Mouse (Mus musculus) macrophage (primary cell): ENCODE data around the gene Tmem88. TPM values are rescaled to one million over a fixed set of nuclear protein-coding genes. Genes with fewer than 3 reads are reported as not detected.

ENCODE experiments used
- H3K27ac ChIP-seq: fragments of 350-480 bp; formaldehyde crosslinking; 2 replicates; pipeline ENCODE4 v1.9.0; 2021
- H3K36me3 ChIP-seq: fragments of 350-480 bp; formaldehyde crosslinking; 2 replicates; pipeline ENCODE4 v1.9.0; 2021; ENCODE audit errors: inconsistent target
- H3K4me3 ChIP-seq: fragments of 350-480 bp; formaldehyde crosslinking; 2 replicates; pipeline ENCODE4 v1.9.0; 2021; ENCODE audit errors: inconsistent target
- H3K79me2 ChIP-seq: fragments of 350-480 bp; formaldehyde crosslinking; 2 replicates; pipeline ENCODE4 v1.9.0; 2021; ENCODE audit errors: inconsistent target
- WGBS: methylation state at CpG from one replicate; pipeline ENCODE4 v1.1.7; 2026; ENCODE audit warnings: inconsistent platforms; ENCODE audit not compliant: missing documents; 5-methylcytosine and 5-hydroxymethylcytosine counted together
- polyA plus RNA-seq: library from polyadenylated mRNA; stranded (reverse); fragments of 250-400 nt; gene quantifications from 3 replicates; pipeline ENCODE4 v1.2.4, GENCODE M21; 2018; ENCODE audit warnings: inconsistent platforms
- total RNA-seq, 78 experiments: library from RNA; depleted of rRNA; stranded (reverse); fragments of 250-400 nt; gene quantifications; 1 replicate in 9 of 78; 2 replicates in 24 of 78; 3 replicates in 43 of 78; 4 replicates in 2 of 78; pipeline ENCODE4 v1.2.4; 2018; ENCODE audit warnings: inconsistent platforms in 56 of 78

Gene Tmem88
- 10 to 100 TPM in 7 of 26 experiments, 1 to 10 TPM in 15, under 1 TPM in 3, not detected in 1; 0.46 to 36.3 (median 4.9) TPM for total RNA-seq (2018; cell fraction: chromatin; rRNA removed)
- 1 to 10 TPM in 4 of 26 experiments, under 1 TPM in 19, not detected in 3; 0.05 to 1.7 (median 0.34) TPM for total RNA-seq (2018; cell fraction: cytosol; rRNA removed)
- total RNA-seq (2018; cell fraction: nucleus; rRNA removed), result 10 to 100 TPM in 6 of 26 experiments, 1 to 10 TPM in 13, under 1 TPM in 1, not detected in 6; 0.36 to 23.4 (median 3.3) TPM
- polyA plus RNA-seq, result 0.09 TPM in 1 of 3 replicates, not detected in the others

GRCm38 (mm10) chr11:69398059-69398458 is at the start of gene Tmem88:
TSS of gene Tmem88 (minus strand) at chr11:69398234.
- Histone ChIP-seq H3K79me2 (peaks cover 10% of the 10 kb centered on the region; the same call in 1 of the 2 replicates), H3K4me3 (no peak within 1 kb of the TSS; the same call in 1 of the 2 replicates), H3K27ac (no peak within 1 kb of the TSS), H3K36me3 (0 out of 2 replicates have a peak, but pooled peaks cover 9% of the 10 kb centered on the region)
- 72% methylated on average over 13 of the region's 16 CpGs for WGBS

- WGBS, result 94% methylated on average over 7 of the region's 7 CpGs
- Histone ChIP-seq H3K27ac (no peak overlapping the region), H3K4me3 (no peak overlapping the region), H3K79me2 (no peaks in the 10 kb centered on the region), H3K36me3 (no peaks in the 10 kb centered on the region)
Observed at GRCm38 (mm10) chr11:69447299-69447698, 49.3 kb upstream of the Tmem88 start.

DNA sequence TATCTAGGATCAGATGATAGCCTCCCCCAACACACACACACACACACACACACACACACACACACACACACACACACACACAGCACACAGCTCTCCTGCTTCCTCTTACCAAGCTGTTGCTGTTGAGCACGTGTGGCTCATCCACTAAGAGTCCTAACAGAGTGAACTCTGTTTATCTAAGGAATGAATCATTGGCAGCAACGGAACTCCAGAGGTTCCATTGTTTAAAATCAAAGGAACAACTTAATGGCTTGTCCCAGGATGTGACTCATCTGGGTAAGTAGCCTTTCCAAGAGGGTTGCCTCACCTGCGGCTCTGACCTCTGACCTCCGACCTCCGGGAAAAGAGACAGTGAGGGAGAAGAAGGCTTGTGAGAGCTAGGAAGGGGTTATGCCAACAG is 45.3 kb upstream of the Tmem88 start:
- no peak overlapping the region for H3K4me3 ChIP-seq
- H3K79me2 ChIP-seq, result no peaks in the 10 kb centered on the region
- H3K27ac ChIP-seq, result no peak overlapping the region
- no peaks in the 10 kb centered on the region for H3K36me3 ChIP-seq
- 53% methylated on average over 5 of the region's 5 CpGs for WGBS

- Histone ChIP-seq H3K36me3 (no peaks in the 10 kb centered on the region), H3K79me2 (no peaks in the 10 kb centered on the region), H3K4me3 (no peak overlapping the region), H3K27ac (no peak overlapping the region)
- 82% methylated on average over 3 of the region's 3 CpGs for WGBS
Observed at GRCm38 (mm10) chr11:69437291-69437690, 39.3 kb upstream of the Tmem88 start.

- H3K4me3 ChIP-seq, result no peak overlapping the region
Observed at GRCm38 (mm10) chr11:69433189-69433588, 35.2 kb upstream of the Tmem88 start.

GRCm38 (mm10) chr11:69432640-69432982 is 34.6 kb upstream of the Tmem88 start:
- Histone ChIP-seq H3K36me3 (no peaks in the 10 kb centered on the region), H3K79me2 (no peaks in the 10 kb centered on the region), H3K4me3 (no peak overlapping the region), H3K27ac (no peak overlapping the region)
- WGBS, result 79% methylated on average over 11 of the region's 11 CpGs

More at GRCm38 (mm10) chr11:69433189-69433588, 35.2 kb upstream of the Tmem88 start:
- H3K79me2 ChIP-seq, result no peaks in the 10 kb centered on the region
- H3K36me3 ChIP-seq, result no peaks in the 10 kb centered on the region
- no peak overlapping the region for H3K27ac ChIP-seq
- 88% methylated on average over 6 of the region's 6 CpGs for WGBS

DNA sequence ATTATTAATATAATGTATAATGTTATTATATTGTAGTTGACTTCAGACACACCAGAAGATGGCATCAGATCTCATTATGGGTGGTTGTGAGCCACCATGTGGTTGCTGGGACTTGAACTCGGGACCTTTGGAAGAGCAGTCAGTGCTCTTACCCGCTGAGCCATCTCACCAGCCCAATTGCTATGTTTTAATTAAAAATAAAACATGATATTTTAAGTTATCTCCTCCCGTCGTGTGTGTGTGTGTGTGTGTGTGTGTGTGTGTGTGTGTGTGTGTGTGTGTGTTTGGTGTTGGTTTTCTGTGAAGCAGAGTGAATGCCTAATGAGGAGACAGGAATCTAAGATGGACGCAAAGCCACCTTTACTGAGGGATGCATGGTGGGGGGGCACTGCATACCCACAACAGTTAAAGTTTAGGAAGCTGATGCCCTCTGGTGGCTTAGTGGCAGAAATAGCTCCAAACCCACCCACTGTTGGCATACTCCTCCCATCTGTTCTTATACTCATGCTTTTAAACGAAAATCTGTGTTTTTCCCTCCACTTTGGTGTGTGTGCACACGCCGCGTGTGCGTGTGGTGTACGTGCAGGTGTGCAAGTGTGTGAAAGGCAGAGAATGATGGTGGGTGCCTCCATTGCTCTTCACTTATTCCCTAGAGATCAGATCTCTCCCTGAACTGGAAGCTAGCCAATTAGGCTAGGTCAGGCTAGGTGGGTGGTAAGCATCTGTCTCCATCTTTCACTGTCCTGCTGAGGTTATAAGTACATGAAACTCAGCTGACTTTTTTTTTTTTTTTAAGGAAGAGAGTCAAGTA is 34.0 kb upstream of the Tmem88 start:
- 24% methylated on average over 9 of the region's 11 CpGs for WGBS
- no peaks in the 10 kb centered on the region for H3K79me2 ChIP-seq
- H3K36me3 ChIP-seq, result no peaks in the 10 kb centered on the region
- H3K4me3 ChIP-seq, result no peak overlapping the region
- no peak overlapping the region for H3K27ac ChIP-seq

GRCm38 (mm10) chr11:69430631-69431030 is 32.6 kb upstream of the Tmem88 start:
- H3K27ac ChIP-seq, result no peak overlapping the region
- no peak overlapping the region for H3K4me3 ChIP-seq
- WGBS, result 94% methylated on average over 13 of the region's 15 CpGs
- H3K79me2 ChIP-seq, result no peaks in the 10 kb centered on the region
- no peaks in the 10 kb centered on the region for H3K36me3 ChIP-seq

DNA sequence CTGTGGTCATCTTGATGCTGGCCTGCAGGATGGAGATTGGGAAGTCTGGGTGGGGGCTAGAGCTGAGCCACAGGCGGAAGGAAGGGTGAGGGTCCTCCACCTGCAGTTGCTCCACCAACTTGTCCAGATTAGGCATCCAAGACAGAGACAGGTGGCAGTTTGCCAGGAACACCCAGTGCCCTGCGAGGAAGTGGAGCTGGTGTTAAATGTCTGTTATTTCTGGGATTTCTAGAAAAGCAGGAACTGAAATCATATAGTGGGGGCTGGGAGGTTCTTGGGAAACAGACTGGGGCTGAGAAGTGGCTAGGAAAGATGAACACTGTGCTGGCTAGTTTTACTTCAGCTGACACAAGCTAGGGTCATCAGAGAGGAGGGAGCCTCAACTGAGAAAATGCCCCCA is 31.3 kb upstream of the Tmem88 start:
- WGBS, result 7% methylated on average over 2 of the region's 2 CpGs
- Histone ChIP-seq H3K4me3 (no peak overlapping the region), H3K27ac (0 out of 2 replicates have a peak overlapping the region, but pooled peaks have one; percentile 27), H3K79me2 (no peaks in the 10 kb centered on the region), H3K36me3 (no peaks in the 10 kb centered on the region)

GRCm38 (mm10) chr11:69428751-69429150 is 30.7 kb upstream of the Tmem88 start:
- H3K27ac ChIP-seq, result no peak overlapping the region
- H3K4me3 ChIP-seq, result no peak overlapping the region
- no peaks in the 10 kb centered on the region for H3K79me2 ChIP-seq
- 37% methylated on average over 4 of the region's 4 CpGs for WGBS
- no peaks in the 10 kb centered on the region for H3K36me3 ChIP-seq

DNA sequence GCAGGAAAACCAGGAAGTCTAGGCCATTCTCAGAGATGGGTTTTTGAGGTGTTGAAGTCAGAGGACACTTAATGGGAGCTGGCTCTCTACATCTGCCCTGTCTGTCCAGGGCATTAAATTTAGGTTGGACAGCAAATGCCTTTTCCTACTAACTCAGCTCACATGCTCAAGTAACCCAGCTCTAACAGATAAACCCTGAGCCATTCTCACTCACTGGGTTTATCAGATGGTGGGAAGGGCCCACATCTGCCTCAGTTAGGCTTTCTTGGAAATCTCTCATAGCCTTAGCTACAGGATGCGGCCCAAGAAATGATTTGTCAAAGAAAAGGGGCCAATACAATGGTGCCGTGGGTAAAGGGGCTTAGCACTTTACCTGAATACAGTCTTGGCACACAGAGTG is 28.2 kb upstream of the Tmem88 start:
- Histone ChIP-seq H3K36me3 (no peaks in the 10 kb centered on the region), H3K4me3 (no peak overlapping the region), H3K79me2 (no peaks in the 10 kb centered on the region), H3K27ac (no peak overlapping the region)
- WGBS, result 100% methylated on average over 2 of the region's 2 CpGs

DNA sequence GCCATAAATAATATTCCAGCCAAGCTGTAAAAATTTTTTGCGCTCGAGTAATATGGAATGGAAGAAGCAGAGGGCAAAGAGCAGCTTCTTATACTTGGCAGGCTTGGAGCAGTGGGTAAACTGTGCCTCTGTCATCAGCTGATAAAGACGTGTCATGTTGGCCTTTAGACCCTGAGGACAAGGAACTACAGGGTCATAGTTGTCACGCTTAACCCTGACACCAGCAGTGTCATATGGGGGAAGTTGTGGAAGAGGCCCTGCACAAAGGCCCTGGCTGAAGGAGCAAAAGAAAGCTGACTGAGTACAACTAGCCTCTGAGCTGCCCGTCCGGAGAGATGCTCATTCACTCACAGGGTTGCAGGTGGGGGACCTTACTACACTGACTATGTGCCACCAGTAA is 25.9 kb upstream of the Tmem88 start:
- WGBS, result 42% methylated on average over 6 of the region's 6 CpGs
- H3K36me3 ChIP-seq, result no peaks in the 10 kb centered on the region
- no peak overlapping the region for H3K4me3 ChIP-seq
- no peaks in the 10 kb centered on the region for H3K79me2 ChIP-seq
- peak overlapping the region; percentile 39 for H3K27ac ChIP-seq

- H3K79me2 ChIP-seq, result no peaks in the 10 kb centered on the region
- no peak overlapping the region for H3K27ac ChIP-seq
- 90% methylated on average over 10 of the region's 10 CpGs for WGBS
- H3K36me3 ChIP-seq, result no peaks in the 10 kb centered on the region
- no peak overlapping the region for H3K4me3 ChIP-seq
Observed at GRCm38 (mm10) chr11:69422842-69423241, 24.8 kb upstream of the Tmem88 start.

- Histone ChIP-seq H3K4me3 (no peak overlapping the region), H3K27ac (no peak overlapping the region), H3K79me2 (no peaks in the 10 kb centered on the region), H3K36me3 (no peaks in the 10 kb centered on the region)
- 61% methylated on average over 25 of the region's 25 CpGs for WGBS
Observed at GRCm38 (mm10) chr11:69421131-69421977, 23.3 kb upstream of the Tmem88 start.
